Mouse (Mus musculus) adrenal gland, postnatal 14 days (tissue): ENCODE measurements around the gene Myadm. TPM values are rescaled to one million over a fixed set of nuclear protein-coding genes. Genes with fewer than 3 reads are reported as not detected.
"Not testable (repeated sequence)": the region's sequence is repeated elsewhere in the genome, so short reads cannot be mapped to it uniquely, and the experiment has no call there.

ENCODE experiments used
- DNase-seq: peaks from one replicate; pipeline ENCODE4 v3.0.0; 2021; ENCODE audit warnings: mixed read lengths
- long read RNA-seq, 2 experiments: library from polyadenylated mRNA; stranded (forward); transcript quantifications; one replicate each; pipeline ENCODE4 v2.0.0; 2021
- total RNA-seq: library from RNA; stranded (reverse); gene quantifications from 2 replicates; pipeline ENCODE4 v1.2.3, GENCODE M21; 2021

The Myadm gene
- total RNA-seq = 94.6 and 99.3 TPM in 2 replicates
- long read RNA-seq, experiment 1, full-length matches to known transcripts = 51 of 66 reads
- long read RNA-seq, experiment 1, partial matches to known transcripts = 12 of 66 reads
- long read RNA-seq, experiment 1, other reads (novel, unspliced or antisense) = 3 of 66 reads
- long read RNA-seq, experiment 2, full-length matches to known transcripts = 49 of 67 reads
- long read RNA-seq, experiment 2, partial matches to known transcripts = 16 of 67 reads
- long read RNA-seq, experiment 2, other reads (novel, unspliced or antisense) = 2 of 67 reads

DNA sequence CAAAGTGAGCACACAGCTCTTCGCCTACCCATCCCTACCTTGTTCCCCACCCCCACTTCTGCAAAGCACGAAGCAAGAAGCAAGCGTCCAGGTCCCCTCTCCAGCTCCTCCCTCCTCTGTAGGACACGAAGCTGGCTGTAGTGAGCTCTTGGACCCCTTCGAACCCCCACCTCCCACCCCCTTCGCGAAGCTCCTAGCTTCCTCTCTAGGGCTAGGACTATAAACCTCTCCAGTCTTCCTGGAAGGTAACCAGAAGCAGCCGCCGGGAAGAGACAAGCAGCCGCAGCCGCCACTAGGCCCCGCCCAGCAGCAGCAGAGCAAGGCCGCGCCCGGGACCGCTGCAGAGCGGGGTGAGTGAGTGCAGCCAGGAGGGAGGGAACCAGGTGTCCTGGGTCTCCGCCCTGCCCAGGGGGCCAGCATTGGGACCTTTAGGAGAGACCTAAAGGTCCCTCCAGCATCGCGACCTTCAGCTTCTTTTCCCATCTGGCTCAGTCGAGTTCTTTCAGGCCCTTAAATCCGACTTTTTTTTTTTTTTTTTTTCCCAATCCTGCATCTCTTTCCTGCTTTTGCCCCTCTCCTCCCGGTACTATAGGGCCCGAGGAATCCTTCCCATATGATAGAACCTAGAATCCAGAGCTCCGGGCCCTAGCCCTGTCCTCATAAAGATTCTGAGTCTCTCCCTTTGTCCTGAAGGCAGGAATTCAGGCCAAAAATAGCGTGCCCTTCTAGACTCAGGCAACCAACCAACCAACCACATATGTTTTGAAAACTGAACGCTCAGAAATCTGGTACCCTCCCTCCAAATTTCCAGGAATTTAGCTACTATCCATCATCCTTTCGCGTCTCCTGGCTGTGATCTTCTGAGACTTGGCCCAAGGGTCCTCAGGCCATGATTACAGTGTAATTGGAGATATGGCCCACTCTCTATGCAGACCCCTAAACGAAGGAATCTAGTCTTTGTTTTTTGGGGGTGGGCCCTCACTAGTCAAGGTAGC, at the start of gene Myadm, which contains the start of gene Prkcg:
Gene Myadm, plus strand, starts transcription at position 105 of the 995 bp plus-strand sequence.
Gene Prkcg, plus strand, starts transcription at position 204 of the 995 bp plus-strand sequence.
- DNase-seq = peak; percentile 90

- DNase-seq = no peak
These were observed 49.7 kb upstream of the Myadm start for GRCm38 (mm10) chr7:3239193-3239592.

DNA sequence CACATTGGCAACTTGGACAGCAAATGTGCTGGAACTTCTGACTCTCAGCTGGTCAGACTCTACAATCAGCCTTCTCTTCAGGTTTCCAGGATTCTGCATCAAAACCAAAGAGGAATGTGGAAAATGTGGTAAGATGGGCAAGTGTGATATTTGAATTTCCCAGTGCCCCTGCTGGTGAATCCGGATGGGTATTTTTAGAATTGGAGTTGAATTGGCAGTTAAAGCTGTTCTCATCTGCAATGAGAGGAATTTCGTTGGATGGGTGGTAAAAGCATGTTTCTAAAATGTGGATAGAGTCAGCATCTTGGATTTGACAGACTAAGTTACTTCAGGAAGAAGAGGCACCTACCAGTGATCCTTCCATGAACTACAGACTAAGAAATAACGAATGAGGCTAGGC, 28.2 kb upstream of the Myadm start:
- no peak for DNase-seq

- DNase-seq = peak; percentile 56
These were observed 27.4 kb upstream of the Myadm start for GRCm38 (mm10) chr7:3261446-3261845.

DNA sequence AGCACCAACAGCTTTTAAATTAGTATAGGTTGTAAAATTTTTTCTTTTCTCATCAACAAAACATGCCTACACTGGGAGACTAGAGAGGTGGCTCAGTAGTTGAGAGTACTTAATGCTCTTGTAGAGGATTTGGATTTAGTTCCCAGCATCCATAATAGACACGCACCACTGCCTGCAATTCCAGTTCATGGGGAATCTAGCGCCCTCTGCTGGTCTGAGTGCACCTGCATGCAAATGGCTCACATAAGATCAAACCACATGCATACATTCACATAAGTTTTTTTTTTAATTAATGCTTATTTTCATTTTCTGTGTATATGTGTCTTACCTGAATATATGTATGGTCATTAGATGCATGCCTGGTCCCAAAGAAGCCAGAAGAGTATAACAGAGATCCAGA, 26.1 kb upstream of the Myadm start:
- peak; percentile 65 for DNase-seq

DNA sequence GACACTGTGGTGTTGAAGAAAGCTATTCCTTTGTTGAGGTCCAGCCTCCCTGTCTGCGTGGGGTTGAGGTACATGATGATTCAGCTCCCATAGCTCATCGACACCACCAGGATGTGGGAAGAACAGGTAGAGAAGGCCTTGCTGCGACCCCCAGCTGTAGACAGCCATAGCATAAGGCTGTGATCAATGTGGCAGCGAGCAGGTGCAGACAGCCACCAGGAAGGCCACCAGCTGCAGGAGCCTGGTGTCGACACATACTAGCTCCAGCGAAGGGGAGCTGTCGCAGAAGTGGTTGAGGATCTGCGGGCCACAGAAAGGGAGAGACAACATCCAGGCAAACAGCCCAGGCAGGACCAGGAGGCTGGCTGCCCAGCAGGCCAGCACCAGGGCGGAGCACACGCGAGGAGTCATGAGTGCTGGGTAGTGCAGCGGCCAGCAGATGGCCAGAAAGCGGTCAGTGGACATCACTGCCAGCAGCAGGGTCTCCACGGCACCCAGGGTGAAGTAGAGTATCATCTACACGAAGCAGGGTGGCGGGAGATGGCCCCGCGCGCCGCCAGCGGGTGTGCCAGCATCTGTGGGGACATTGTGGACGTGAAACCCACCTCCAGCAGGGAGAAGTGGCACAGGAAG, 24.4 kb upstream of the Myadm start:
- DNase-seq = no peak

DNA sequence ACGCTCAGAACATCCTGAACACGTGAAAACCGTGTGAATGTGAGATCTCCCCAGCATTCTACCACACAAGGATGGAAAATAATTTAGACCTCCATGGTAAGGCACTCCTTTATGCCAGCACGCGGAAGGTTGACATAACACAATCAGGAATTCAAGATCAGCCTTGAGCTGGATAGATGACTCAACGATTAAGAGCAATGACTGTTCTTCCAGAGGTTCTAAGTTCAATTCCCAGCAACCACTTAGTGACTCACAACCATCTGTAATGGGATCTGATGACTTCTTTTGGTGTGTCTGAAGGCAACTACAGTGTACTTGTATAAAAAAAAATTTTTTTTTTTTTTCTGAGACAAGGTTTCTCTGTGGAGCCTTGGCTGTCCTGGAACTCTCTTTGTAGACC, 23.6 kb upstream of the Myadm start:
- DNase-seq = no peak

DNA sequence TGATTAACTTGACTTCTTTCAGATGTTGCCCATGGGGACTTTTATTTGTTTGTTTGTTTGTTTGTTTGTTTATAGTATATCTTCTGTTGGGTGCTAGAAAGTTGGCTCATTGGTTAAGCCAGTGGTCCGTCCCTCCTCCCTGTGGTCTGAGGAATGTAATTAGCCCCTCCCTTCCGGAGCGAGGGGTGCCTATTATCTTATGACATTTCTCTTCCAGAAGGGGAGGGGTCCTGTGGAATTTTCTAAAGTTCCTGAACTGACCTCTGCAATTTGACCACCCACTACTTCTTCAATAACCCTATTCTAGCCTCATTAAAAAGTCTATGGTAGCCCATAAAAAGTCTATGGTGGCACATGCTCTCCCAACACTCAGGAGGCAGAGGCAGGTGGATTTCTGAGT, 21.6 kb upstream of the Myadm start:
- no peak for DNase-seq

DNA sequence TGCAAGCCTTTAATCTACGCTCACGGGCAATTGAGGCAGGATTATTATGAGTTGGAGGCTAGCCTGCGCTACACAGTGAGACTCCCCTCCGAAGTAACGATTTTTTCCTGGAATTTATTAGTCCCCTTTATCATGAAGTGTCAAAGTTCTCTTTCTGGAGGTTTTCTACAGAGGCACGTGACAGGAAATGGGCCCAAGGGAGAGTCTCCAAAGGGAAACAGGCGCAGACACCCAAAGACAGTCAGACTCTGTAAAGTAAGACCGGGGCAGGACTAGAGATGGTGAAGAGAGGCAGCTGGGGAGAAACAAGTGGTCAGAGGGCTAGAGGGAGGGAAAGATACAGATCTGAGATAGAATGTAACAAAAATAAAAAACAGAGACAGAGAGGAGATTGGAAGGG, 21.0 kb upstream of the Myadm start:
- DNase-seq = no peak

GRCm38 (mm10) chr7:3268291-3268690, 20.6 kb upstream of the Myadm start:
- DNase-seq = no peak

GRCm38 (mm10) chr7:3272206-3272605, 16.7 kb upstream of the Myadm start:
- no peak for DNase-seq

DNA sequence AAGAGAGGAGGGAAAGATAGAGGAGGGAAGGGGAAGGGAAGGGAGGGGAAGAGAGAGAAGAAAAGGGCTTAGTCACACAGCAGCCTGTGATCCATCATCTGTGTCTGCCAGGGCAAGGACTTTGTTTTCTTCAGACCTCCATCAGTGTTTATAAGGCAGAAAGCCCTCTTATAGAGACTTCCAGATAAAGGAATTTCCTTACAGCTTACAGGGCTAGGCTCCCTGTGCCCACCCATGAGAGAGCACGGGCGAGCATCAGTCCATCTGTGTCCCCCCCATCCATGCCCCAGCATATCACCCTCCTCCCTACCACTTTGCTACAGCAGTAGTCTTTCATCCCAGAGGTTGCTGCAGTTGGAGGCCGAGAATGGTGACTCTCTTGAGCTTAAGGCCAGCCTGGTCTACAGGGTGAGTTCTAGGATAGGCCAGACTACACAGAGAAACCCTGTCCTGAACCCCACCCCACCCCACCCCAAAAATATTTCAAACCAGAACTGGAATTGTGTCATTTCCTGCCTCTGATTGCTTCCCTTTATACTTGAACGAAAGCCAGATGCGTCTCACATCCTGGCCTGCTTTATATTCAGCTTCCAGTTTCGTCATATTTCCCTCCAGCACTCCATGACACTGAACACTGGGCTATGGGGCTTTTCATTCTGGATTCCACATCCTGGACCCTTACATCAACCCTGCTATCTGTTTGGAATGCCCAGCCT, 13.3 kb upstream of the Myadm start:
- no peak for DNase-seq

GRCm38 (mm10) chr7:3276781-3277180, 12.1 kb upstream of the Myadm start:
- not testable (repeated sequence) for DNase-seq

GRCm38 (mm10) chr7:3280080-3280653, 8.7 kb upstream of the Myadm start:
- DNase-seq = no peak

- no peak for DNase-seq
These were observed 8.2 kb upstream of the Myadm start for GRCm38 (mm10) chr7:3280654-3281153.

- no peak for DNase-seq
These were observed 7.1 kb upstream of the Myadm start for GRCm38 (mm10) chr7:3281741-3282140.

- DNase-seq = no peak
These were observed 5.6 kb upstream of the Myadm start for GRCm38 (mm10) chr7:3283081-3283875.

DNA sequence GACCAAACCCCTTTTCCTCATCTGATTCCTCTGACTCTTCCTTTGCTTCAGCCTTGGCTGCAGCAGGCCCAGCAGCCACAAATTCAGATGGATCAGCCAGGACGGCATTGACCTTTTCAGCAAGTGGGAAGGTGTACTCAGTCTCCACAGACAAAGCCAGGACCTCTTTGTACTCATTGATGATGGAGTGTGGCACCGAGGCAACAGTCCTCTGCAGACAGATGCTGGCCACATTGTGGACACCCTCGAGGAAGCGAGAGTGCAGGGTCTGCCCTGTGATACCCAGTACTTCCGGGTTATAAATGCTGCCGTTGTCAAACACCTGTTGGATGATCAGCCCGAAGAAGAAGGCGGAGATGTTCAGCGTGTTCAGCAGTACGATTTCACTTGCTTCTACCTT, 4.3 kb upstream of the Myadm start:
- peak; percentile 31 for DNase-seq

GRCm38 (mm10) chr7:3286036-3286435, 2.8 kb upstream of the Myadm start:
- DNase-seq = no peak

GRCm38 (mm10) chr7:3287186-3287585, 1.7 kb upstream of the Myadm start:
- DNase-seq = peak; percentile 57
